Mouse (Mus musculus) liver, adult (tissue): ENCODE data around the gene Gm44973.

ENCODE experiments used
- GATA4 ChIP-seq: IDR thresholded peaks from 2 replicates; pipeline ENCODE4 v1.6.1; 2014; ENCODE audit warnings: mild to moderate bottlenecking, low read length; ENCODE audit not compliant: insufficient replicate concordance

Gm44973 gene

GRCm38 (mm10) chr7:5015118-5016001 is at the start of gene Gm44973:
Gene Gm44973, plus strand, starts transcription at chr7:5015496.
- TF ChIP-seq GATA4 = peak; percentile 26; the same call in 1 of the 2 replicates

- no peak for TF ChIP-seq GATA4
Observed at GRCm38 (mm10) chr7:4971068-4971467, 44.2 kb upstream of the Gm44973 start, which contains the start of gene Sbk3. Gene Sbk3, minus strand, starts transcription at chr7:4971168.

- no peak for TF ChIP-seq GATA4
Observed at GRCm38 (mm10) chr7:4971710-4972109, 43.6 kb upstream of the Gm44973 start.

GRCm38 (mm10) chr7:4972321-4973047 is 42.8 kb upstream of the Gm44973 start:
- no peak for TF ChIP-seq GATA4

- TF ChIP-seq GATA4 = no peak
Observed at GRCm38 (mm10) chr7:4975455-4975854, 39.8 kb upstream of the Gm44973 start.

GRCm38 (mm10) chr7:4976832-4977231 is 38.5 kb upstream of the Gm44973 start:
- TF ChIP-seq GATA4 = no peak

- no peak for TF ChIP-seq GATA4
Observed at GRCm38 (mm10) chr7:4988250-4988649, 27.0 kb upstream of the Gm44973 start.

- TF ChIP-seq GATA4 = no peak
Observed at GRCm38 (mm10) chr7:4993347-4993998, 21.8 kb upstream of the Gm44973 start.

GRCm38 (mm10) chr7:4993999-4994788 is 21.1 kb upstream of the Gm44973 start:
- TF ChIP-seq GATA4 = no peak

GRCm38 (mm10) chr7:4995268-4996002 is 19.9 kb upstream of the Gm44973 start:
- TF ChIP-seq GATA4 = no peak

- no peak for TF ChIP-seq GATA4
Observed at GRCm38 (mm10) chr7:4996003-4996895, 19.0 kb upstream of the Gm44973 start, which contains the start of gene Zfp579. Gene Zfp579, minus strand, starts transcription at chr7:4996158.

- no peak for TF ChIP-seq GATA4
Observed at GRCm38 (mm10) chr7:4996934-4997333, 18.4 kb upstream of the Gm44973 start.

GRCm38 (mm10) chr7:4999876-5000275 is 15.4 kb upstream of the Gm44973 start:
- TF ChIP-seq GATA4 = no peak
